Mouse (Mus musculus) gastrocnemius, adult 8-10 months (tissue): Measurements from ENCODE around the gene Rfc1. TPM values are rescaled to one million over a fixed set of nuclear protein-coding genes. Genes with fewer than 3 reads are reported as not detected.

Experiments
- DNase-seq, 2 experiments: peaks; one replicate each; pipeline ENCODE4 v3.0.0; 2022; ENCODE audit warnings: low spot score in 2 of 2
- total RNA-seq, 4 experiments: library from RNA; stranded (reverse); gene quantifications; 2 replicates each; pipeline ENCODE4 v1.2.4; 2022

Gene Rfc1
- 10 to 100 TPM; 23.6 to 32.0 (median 28.3) TPM for total RNA-seq

DNA sequence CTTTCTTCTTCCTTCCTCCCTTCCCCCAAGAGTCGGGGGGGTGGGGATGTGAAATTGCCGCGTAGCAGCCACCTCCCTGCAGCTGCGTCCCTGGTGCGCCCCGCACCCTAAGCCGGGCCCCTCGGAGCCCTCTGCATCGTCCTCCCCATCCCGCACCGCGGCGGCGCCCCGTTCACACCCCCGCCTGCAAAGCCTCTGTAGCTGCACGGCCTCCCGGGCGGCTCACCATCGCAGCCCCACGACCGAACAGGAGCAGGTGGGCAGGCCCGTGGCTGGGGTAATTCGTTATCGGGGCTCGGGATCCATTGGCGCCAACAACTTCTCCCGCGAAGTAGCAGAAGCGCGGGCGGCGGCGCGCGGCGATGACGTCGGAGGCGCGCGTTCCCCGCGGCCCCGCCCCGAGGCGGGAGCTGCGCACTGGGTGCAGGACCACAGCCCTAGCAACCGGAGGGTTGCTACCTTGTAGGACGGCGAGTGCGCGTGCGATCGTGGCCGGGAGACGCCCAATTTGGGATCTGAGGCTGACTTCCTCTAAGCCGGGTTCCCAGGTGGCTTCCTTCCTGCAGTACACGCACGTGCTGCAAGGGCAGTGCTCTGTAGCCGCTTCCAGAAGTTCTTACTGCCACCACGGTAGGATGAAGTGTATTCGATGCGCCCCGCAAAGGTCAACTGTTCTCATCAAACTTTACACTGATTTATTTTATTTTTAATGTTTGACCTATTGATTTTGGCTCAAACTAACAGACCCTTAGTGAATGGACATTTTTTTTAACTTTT lies at the start of gene Rfc1:
TSS of gene Rfc1 (minus strand) at position 373 of the 777 bp plus-strand sequence.
- DNase-seq, result peak; percentile 72 to 77

- DNase-seq, result no peak
Measured at GRCm38 (mm10) chr5:65374746-65375145, 39.3 kb upstream of the Rfc1 start.

DNA sequence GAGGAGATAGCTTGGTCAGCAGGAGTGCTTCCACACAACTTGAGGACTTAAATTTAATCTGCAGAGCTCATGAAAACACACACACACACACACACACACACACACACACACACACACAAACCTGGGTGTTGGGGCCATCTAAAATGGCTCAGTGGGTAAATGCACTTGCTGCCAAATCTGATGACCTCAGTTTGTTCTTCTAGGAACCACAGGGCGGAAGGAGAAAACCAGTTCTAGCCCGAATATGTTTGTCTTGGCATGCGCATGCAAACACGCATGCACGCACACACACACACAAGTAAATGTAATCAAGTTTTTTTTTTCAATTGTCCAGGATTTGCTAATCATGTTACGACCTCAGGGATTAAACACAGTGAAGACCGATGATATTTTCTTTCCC lies 36.1 kb upstream of the Rfc1 start:
- no peak for DNase-seq

GRCm38 (mm10) chr5:65367837-65368236 lies 32.4 kb upstream of the Rfc1 start:
- DNase-seq, result no peak

GRCm38 (mm10) chr5:65357771-65358170 lies 22.3 kb upstream of the Rfc1 start:
- DNase-seq, result no peak

DNA sequence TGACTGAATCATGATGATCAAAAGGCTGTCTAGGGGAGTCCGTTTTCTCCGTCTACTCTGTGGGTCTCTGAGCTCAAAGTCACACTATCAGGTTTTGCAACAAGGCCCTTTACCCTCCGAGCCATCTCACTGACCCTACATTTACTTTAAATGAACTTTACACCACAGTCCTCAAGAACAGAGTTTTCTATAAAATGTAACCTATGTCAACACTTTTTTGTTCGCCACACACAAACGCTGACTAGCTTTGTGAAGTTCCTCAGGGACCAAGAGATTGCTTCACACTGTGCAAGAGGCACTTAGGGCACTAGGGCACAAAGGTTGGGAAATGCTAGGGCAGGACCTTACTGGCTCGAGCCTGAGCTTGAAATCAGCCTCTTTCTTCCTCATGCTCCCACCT lies 21.4 kb upstream of the Rfc1 start:
- DNase-seq, result no peak

- DNase-seq, result no peak
Measured at GRCm38 (mm10) chr5:65354985-65355384, 19.5 kb upstream of the Rfc1 start.

- DNase-seq, result no peak
Measured at GRCm38 (mm10) chr5:65354097-65354496, 18.6 kb upstream of the Rfc1 start.

DNA sequence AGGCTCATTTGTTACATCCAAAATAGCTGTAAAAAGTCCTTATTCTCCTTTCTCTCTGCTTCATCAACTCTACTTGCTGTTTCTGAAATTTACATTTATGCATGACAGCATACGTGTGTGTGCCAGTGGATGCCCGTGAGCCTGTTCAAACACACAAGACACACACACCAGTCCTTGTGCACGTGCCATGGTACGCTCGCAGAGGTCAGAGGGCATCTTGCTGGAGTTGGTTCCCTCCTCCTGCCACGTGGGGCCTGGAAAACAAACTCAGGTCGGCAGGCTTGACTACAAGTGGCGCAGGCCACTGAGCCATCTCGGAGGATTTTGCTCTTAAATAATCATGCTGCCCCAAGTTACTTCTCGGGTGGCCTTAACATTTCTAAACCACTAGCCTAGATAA lies 15.0 kb upstream of the Rfc1 start:
- DNase-seq, result no peak

DNA sequence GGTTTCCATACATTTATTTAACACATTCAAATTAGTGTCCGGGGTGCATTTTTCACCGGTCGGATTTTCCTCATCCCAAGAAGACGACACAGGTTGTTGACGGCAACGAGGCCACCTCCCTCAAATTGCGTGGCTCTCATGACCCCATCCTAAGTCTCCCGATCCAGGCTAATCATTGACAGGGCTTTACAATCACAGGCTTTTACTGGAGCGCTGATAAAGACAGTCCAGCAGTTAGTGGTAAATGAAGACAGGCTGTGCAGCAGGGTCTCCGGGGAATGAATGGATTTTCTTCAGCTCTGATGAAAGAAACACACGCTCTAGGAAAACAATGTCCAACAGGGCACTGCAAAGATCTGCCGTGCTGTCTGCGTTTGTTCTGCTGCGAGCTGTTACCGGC lies 12.7 kb upstream of the Rfc1 start, which contains the start of gene Klb:
TSS of gene Klb (plus strand) at position 147 of the 400 bp plus-strand sequence.
- no peak for DNase-seq

DNA sequence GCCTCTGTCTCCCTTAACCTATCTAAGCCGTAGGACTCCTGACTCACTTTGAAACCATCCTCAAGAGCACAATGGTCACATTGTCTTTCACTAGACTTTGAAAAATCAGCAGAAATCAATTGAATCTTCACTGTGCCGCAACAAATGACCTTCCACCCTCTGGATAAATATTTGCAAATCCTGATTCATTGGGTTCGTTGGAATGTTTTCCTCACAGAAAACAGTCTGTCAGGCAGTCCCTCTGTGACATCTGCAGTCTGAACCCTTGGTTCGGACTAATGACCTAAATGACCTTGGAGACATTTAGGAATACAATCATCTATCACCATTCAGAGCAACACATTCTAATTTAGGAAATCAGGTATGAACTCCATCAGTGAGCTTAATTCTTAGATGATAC lies 4.7 kb upstream of the Rfc1 start:
- no peak for DNase-seq

- no peak for DNase-seq
Measured at GRCm38 (mm10) chr5:65338394-65338793, 2.9 kb upstream of the Rfc1 start.

DNA sequence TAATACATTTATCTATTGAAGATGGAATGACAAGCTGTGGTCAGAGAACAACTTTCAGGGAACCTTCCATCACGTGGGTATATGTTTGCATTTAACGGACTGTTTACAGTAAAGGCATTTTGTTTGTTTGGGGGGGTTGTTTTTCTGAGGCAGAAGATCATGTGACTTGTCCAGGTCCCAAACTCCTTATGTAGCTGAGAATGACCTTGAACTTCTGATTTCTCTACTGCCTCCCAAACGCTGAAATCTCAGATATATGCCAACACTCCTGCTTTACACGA lies 545 bp upstream of the Rfc1 start:
- no peak for DNase-seq

DNA sequence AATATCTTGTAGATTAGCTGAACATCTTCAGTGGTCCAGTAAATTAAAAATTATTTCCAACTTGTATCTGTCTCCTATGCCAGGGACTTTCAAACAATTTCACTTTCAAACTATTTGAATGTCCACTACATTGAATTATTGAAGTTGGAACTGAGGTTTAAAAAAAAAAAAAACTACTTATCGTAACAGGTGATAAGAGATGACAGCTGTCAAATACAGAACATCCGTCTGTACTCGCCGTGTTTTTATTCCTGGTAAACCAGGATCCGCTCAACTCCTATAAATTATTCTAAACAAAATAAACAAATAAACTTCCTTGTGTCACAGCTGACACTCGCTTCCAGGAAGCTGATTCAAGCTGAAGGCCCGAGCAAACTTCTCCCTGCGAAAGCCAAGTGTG lies 682 bp downstream of the Rfc1 start:
- no peak for DNase-seq

DNA sequence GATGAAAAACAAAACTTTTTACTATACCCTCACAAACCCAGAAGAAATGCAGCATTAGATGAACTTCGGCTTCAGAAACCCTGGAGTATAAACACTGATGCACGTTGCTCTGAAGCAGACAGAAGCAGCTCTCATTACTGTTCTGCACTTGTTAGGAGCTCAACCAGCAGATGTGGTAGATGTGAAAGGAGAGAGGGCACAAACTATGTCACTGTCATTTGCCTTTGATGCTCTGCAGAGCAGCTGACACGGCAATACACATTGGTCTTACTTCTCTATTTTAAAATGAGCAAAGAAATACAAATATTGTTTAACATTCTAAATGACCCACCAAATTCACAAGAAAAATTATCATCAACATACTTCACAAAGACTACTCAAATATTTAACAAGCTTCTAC lies 5.5 kb downstream of the Rfc1 start:
- DNase-seq, result no peak

GRCm38 (mm10) chr5:65326212-65326611 lies 9.3 kb downstream of the Rfc1 start:
- no peak for DNase-seq

DNA sequence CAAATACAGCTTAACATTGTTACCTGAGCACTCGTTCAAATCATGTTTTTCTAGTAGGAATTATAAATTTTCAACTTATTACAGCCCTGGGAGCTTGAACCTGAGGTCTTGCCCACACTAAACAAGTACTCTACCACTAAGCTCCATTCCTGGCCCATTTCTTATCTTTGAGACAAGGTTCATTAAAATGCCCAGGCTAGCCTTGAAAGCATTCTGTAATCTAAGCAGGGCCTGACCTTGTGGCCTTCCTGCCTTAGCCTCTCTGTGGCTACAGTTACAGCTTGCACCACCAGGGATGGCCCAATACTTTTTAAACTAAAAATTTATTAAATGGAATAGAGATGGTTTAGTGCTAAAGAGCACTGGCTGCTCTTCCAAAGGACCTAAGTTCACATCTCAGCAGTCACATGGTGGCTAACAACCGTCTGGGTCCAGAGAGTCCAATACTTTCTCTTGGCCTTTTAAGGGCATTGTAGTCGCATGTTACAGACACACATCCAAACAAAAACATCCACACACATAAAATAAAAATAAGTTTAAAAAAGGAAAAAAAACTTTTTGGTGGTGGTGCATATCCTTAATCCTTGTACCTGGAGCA lies 10.6 kb downstream of the Rfc1 start:
- no peak for DNase-seq

DNA sequence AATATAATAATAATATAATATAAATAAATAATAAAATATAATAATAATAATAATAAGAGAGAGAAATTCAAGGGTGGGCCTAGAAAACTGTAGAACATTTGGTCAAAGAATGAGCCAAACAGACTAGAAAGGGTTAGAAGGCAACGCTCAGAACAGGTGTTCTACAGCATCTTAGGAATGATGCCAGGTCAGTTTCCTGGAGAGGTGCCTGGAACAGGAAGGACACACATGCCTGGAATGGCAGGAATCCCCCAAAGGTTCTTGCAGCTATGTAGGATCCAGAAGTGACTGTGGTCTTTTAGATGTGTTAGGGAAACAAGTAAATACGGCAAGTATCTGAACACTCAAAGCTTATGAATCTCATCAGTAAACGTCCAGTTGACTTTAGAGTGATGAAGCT lies 11.2 kb downstream of the Rfc1 start:
- DNase-seq, result no peak

DNA sequence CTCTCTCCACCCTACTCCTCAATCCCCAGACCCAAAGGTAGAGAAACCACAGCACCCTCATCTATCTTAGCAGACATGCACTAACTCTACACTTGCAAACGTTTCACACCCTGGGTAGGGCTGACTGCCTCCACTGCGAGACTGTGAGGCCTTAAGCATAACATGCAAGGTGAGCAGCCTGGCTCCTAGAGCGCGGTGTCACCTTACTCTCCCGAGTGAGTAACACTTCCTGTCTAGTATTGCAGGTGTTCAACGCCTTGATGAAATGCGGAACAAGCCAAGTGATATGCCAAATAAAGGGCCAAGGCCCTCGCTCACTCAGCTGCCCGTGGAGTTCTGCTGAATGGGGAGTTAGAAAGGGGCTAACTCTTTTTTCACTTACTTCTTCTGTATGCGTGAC lies 13.3 kb downstream of the Rfc1 start:
- DNase-seq, result no peak

DNA sequence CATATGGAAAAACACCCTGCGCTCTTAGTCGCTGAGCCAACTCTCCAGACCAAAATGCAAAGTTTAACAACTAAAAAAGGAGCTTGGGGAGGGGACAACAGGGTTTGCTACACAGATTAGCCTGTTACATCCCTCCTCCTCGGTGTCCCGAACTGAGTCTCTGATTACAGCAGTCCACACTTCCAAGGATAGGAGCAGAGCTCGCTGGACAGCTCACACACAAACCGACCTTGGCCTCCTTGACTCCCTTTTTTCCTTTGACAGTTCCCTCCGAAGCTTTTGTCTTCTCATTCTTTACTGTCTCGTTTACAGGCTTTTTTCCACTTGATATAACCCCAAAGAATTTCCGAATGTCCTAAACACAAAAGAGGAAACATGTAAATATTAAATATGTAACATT lies 16.3 kb downstream of the Rfc1 start:
- DNase-seq, result no peak

GRCm38 (mm10) chr5:65308866-65309265 lies 26.6 kb downstream of the Rfc1 start:
- no peak for DNase-seq

DNA sequence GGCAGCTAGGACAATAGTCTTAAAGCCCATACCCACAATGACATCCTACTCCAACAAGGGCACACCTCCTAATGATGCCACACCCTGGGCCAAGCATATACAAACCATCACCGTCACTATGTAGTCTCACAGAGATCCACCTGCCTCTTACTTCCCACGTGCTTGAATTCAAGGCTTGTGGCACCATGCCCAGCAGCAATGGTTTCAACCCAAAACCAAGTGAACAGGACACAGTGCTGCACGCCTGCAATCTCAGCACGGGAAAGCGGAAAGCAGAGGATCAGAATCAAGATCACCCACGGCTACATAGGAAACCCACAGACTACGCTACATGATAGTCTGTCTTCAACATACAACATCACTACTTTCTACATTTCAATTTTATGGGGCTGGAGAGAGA lies 27.3 kb downstream of the Rfc1 start:
- DNase-seq, result no peak

DNA sequence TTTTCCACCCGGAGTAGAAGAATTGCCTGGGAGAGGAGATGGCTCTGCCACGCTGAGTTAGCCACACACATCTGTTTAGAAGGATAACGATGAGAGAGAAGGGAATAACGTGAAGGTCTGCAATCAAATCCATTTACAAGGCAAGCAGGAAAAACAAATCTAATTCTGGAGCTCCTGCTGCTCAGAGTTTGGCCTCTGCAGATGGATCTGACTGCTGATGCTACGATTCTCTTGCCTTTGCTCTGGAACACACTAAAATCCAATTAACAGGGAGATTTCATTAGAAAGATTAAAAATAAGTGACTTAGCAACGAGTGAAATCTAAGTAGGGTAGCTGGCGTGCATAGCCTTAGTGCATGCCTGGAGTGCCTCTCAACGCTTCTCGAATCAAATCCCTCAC lies 30.0 kb downstream of the Rfc1 start:
- no peak for DNase-seq

GRCm38 (mm10) chr5:65300121-65300520 lies 35.3 kb downstream of the Rfc1 start:
- DNase-seq, result no peak
